Mouse (Mus musculus): ENCODE data around the gene Tmem39b.
A peak's percentile ranks its signal among the peaks of the same experiment; 100 is the strongest.
"Not testable (repeated sequence)": the region's sequence is repeated elsewhere in the genome, so short reads cannot be mapped to it uniquely, and the experiment has no call there.

The Tmem39b gene

GRCm38 (mm10) chr4:129702454-129702853 lies 5.8 kb upstream of the Tmem39b start:
- DNase-seq (ENCODE audit: low read depth, low spot score): no peak
- H3K36me3 ChIP-seq (ENCODE audit: control insufficient read depth, insufficient read depth, low read length, poor library complexity, severe bottlenecking): peaks cover 2% of the 10 kb centered on the region; the same call in 1 of the 2 replicates

GRCm38 (mm10) chr4:129701503-129702377 lies 5.1 kb upstream of the Tmem39b start:
- Histone ChIP-seq H3K27me3 (ENCODE audit: control insufficient read depth, insufficient read depth, low read length, poor library complexity, severe bottlenecking) (no peaks in the 10 kb centered on the region), H3K36me3 (ENCODE audit: control insufficient read depth, insufficient read depth, low read length, poor library complexity, severe bottlenecking) (peaks cover 2% of the 10 kb centered on the region; the same call in 1 of the 2 replicates)
- DNase-seq (ENCODE audit: low read depth, low spot score): peak; percentile 93

More at GRCm38 (mm10) chr4:129702454-129702853, 5.8 kb upstream of the Tmem39b start:
- H3K27me3 ChIP-seq (ENCODE audit: control insufficient read depth, insufficient read depth, low read length, poor library complexity, severe bottlenecking): no peaks in the 10 kb centered on the region

GRCm38 (mm10) chr4:129700661-129701060 lies 4.0 kb upstream of the Tmem39b start:
- not testable (repeated sequence) for H3K36me3 ChIP-seq (ENCODE audit: control insufficient read depth, insufficient read depth, low read length, poor library complexity, severe bottlenecking); DNase-seq (ENCODE audit: low read depth, low spot score); H3K27me3 ChIP-seq (ENCODE audit: control insufficient read depth, insufficient read depth, low read length, poor library complexity, severe bottlenecking)

- Histone ChIP-seq H3K27me3 (ENCODE audit: control insufficient read depth, insufficient read depth, low read length, poor library complexity, severe bottlenecking) (no peaks in the 10 kb centered on the region), H3K36me3 (ENCODE audit: control insufficient read depth, insufficient read depth, low read length, poor library complexity, severe bottlenecking) (peaks cover under 1% of the 10 kb centered on the region; the same call in 1 of the 2 replicates)
- no peak for DNase-seq (ENCODE audit: low read depth, low spot score)
These were observed 3.6 kb upstream of the Tmem39b start for GRCm38 (mm10) chr4:129700216-129700615.

- Histone ChIP-seq H3K27me3 (ENCODE audit: control insufficient read depth, insufficient read depth, low read length, poor library complexity, severe bottlenecking) (no peaks in the 10 kb centered on the region), H3K36me3 (ENCODE audit: control insufficient read depth, insufficient read depth, low read length, poor library complexity, severe bottlenecking) (no peaks in the 10 kb centered on the region)
- no peak for DNase-seq (ENCODE audit: low read depth, low spot score)
These were observed 553 bp upstream of the Tmem39b start for GRCm38 (mm10) chr4:129697191-129697590.

- no peak for DNase-seq (ENCODE audit: low read depth, low spot score)
- H3K36me3 ChIP-seq (ENCODE audit: control insufficient read depth, insufficient read depth, low read length, poor library complexity, severe bottlenecking): no peaks in the 10 kb centered on the region
- H3K27me3 ChIP-seq (ENCODE audit: control insufficient read depth, insufficient read depth, low read length, poor library complexity, severe bottlenecking): no peaks in the 10 kb centered on the region
These were observed 852 bp downstream of the Tmem39b start for GRCm38 (mm10) chr4:129695815-129696157.

GRCm38 (mm10) chr4:129684531-129684930 lies 12.1 kb downstream of the Tmem39b start:
- peaks cover 10% of the 10 kb centered on the region; the same call in 1 of the 2 replicates for H3K36me3 ChIP-seq (ENCODE audit: control insufficient read depth, insufficient read depth, low read length, poor library complexity, severe bottlenecking)
- H3K27me3 ChIP-seq (ENCODE audit: control insufficient read depth, insufficient read depth, low read length, poor library complexity, severe bottlenecking): no peaks in the 10 kb centered on the region
- no peak for DNase-seq (ENCODE audit: low read depth, low spot score)

GRCm38 (mm10) chr4:129683901-129684493 lies 12.6 kb downstream of the Tmem39b start:
- no peak for DNase-seq (ENCODE audit: low read depth, low spot score)
- peaks cover 10% of the 10 kb centered on the region; the same call in 1 of the 2 replicates for H3K36me3 ChIP-seq (ENCODE audit: control insufficient read depth, insufficient read depth, low read length, poor library complexity, severe bottlenecking)
- no peaks in the 10 kb centered on the region for H3K27me3 ChIP-seq (ENCODE audit: control insufficient read depth, insufficient read depth, low read length, poor library complexity, severe bottlenecking)

- no peaks in the 10 kb centered on the region for H3K27me3 ChIP-seq (ENCODE audit: control insufficient read depth, insufficient read depth, low read length, poor library complexity, severe bottlenecking)
- peaks cover 14% of the 10 kb centered on the region; the same call in 1 of the 2 replicates for H3K36me3 ChIP-seq (ENCODE audit: control insufficient read depth, insufficient read depth, low read length, poor library complexity, severe bottlenecking)
- no peak for DNase-seq (ENCODE audit: low read depth, low spot score)
These were observed 14.8 kb downstream of the Tmem39b start for GRCm38 (mm10) chr4:129681837-129682236.

GRCm38 (mm10) chr4:129672878-129673449 lies 23.7 kb downstream of the Tmem39b start:
- no peaks in the 10 kb centered on the region for H3K27me3 ChIP-seq (ENCODE audit: control insufficient read depth, insufficient read depth, low read length, poor library complexity, severe bottlenecking)
- peaks cover 2% of the 10 kb centered on the region; the same call in 1 of the 2 replicates for H3K36me3 ChIP-seq (ENCODE audit: control insufficient read depth, insufficient read depth, low read length, poor library complexity, severe bottlenecking)
- no peak for DNase-seq (ENCODE audit: low read depth, low spot score)

- Histone ChIP-seq H3K27me3 (ENCODE audit: control insufficient read depth, insufficient read depth, low read length, poor library complexity, severe bottlenecking) (no peaks in the 10 kb centered on the region), H3K36me3 (ENCODE audit: control insufficient read depth, insufficient read depth, low read length, poor library complexity, severe bottlenecking) (peaks cover 2% of the 10 kb centered on the region; the same call in 1 of the 2 replicates)
- peak; percentile 85 for DNase-seq (ENCODE audit: low read depth, low spot score)
These were observed 24.4 kb downstream of the Tmem39b start, which contains the start of gene Kpna6 for GRCm38 (mm10) chr4:129672083-129672877. TSS of gene Kpna6 (minus strand) at chr4:129672767.

GRCm38 (mm10) chr4:129671491-129672082 lies 25.1 kb downstream of the Tmem39b start:
- peak; percentile 62 for DNase-seq (ENCODE audit: low read depth, low spot score)
- Histone ChIP-seq H3K36me3 (ENCODE audit: control insufficient read depth, insufficient read depth, low read length, poor library complexity, severe bottlenecking) (peaks cover 2% of the 10 kb centered on the region; the same call in 1 of the 2 replicates), H3K27me3 (ENCODE audit: control insufficient read depth, insufficient read depth, low read length, poor library complexity, severe bottlenecking) (no peaks in the 10 kb centered on the region)

GRCm38 (mm10) chr4:129662255-129662813 lies 34.3 kb downstream of the Tmem39b start:
- Histone ChIP-seq H3K36me3 (ENCODE audit: control insufficient read depth, insufficient read depth, low read length, poor library complexity, severe bottlenecking) (peaks cover 2% of the 10 kb centered on the region), H3K27me3 (ENCODE audit: control insufficient read depth, insufficient read depth, low read length, poor library complexity, severe bottlenecking) (no peaks in the 10 kb centered on the region)
- no peak for DNase-seq (ENCODE audit: low read depth, low spot score)

GRCm38 (mm10) chr4:129661584-129661983 lies 35.1 kb downstream of the Tmem39b start:
- Histone ChIP-seq H3K27me3 (ENCODE audit: control insufficient read depth, insufficient read depth, low read length, poor library complexity, severe bottlenecking) (no peaks in the 10 kb centered on the region), H3K36me3 (ENCODE audit: control insufficient read depth, insufficient read depth, low read length, poor library complexity, severe bottlenecking) (peaks cover 5% of the 10 kb centered on the region)
- no peak for DNase-seq (ENCODE audit: low read depth, low spot score)

Measured in splenic B cell, adult 2 months (primary cell).